Mouse (Mus musculus) spleen, postnatal 14 days (tissue): ENCODE data around the gene Mcpt1.
"Not testable (repeated sequence)": the region's sequence is repeated elsewhere in the genome, so short reads cannot be mapped to it uniquely, and the experiment has no call there.

Experiments
- DNase-seq, 2 experiments: peaks; one replicate each; pipeline ENCODE4 v3.0.0; 2021 to 2022; ENCODE audit warnings: low spot score in 2 of 2

Mcpt1 gene

GRCm38 (mm10) chr14:56017671-56018070 is at the start of gene Mcpt1:
TSS of gene Mcpt1 (plus strand) at chr14:56017971.
- not testable (repeated sequence) for DNase-seq

- not testable (repeated sequence) for DNase-seq
Measured at GRCm38 (mm10) chr14:55987464-55987863, 30.3 kb upstream of the Mcpt1 start.

- DNase-seq, result no peak
Measured at GRCm38 (mm10) chr14:56013147-56013546, 4.6 kb upstream of the Mcpt1 start.

- no peak for DNase-seq
Measured at GRCm38 (mm10) chr14:56013924-56014323, 3.8 kb upstream of the Mcpt1 start.

- no peak for DNase-seq
Measured at GRCm38 (mm10) chr14:56019446-56019845, 1.7 kb downstream of the Mcpt1 start.

GRCm38 (mm10) chr14:56021305-56021704 is 3.5 kb downstream of the Mcpt1 start:
- not testable (repeated sequence) for DNase-seq

GRCm38 (mm10) chr14:56030395-56030794 is 12.6 kb downstream of the Mcpt1 start, which contains the start of gene Mcpt9:
TSS of gene Mcpt9 (minus strand) at chr14:56030495.
- not testable (repeated sequence) for DNase-seq

GRCm38 (mm10) chr14:56034433-56034832 is 16.7 kb downstream of the Mcpt1 start:
- no peak for DNase-seq

GRCm38 (mm10) chr14:56041792-56042191 is 24.0 kb downstream of the Mcpt1 start, which contains the start of gene Mcpt2:
TSS of gene Mcpt2 (plus strand) at chr14:56042041.
- DNase-seq, result not testable (repeated sequence)

GRCm38 (mm10) chr14:56055408-56055807 is 37.6 kb downstream of the Mcpt1 start:
- DNase-seq, result no peak

- no peak for DNase-seq
Measured at GRCm38 (mm10) chr14:56057722-56058121, 40.0 kb downstream of the Mcpt1 start.

GRCm38 (mm10) chr14:56062213-56062612 is 44.4 kb downstream of the Mcpt1 start, which contains the start of gene Mcpt4:
TSS of gene Mcpt4 (minus strand) at chr14:56062313.
- DNase-seq, result not testable (repeated sequence)
